Mouse (Mus musculus) monocyte, adult 5-6 weeks (primary cell): ENCODE data around the gene Hspb9. TPM values are rescaled to one million over a fixed set of nuclear protein-coding genes. Genes with fewer than 3 reads are reported as not detected.

ENCODE experiments used
- ATAC-seq: fragments of 153-309, 156-312 bp; replicated peaks from 2 replicates; pipeline ENCODE4 v1.8.0; 2017; ENCODE audit warnings: mild to moderate bottlenecking; ENCODE audit not compliant: low TSS enrichment, insufficient number of reproducible peaks, severe bottlenecking, poor library complexity, low FRiP score
- total RNA-seq: library from RNA; stranded (forward); fragments of 200-1000, 200-491, 200-594 nt; gene quantifications from 3 replicates; pipeline ENCODE4 v1.2.3, GENCODE M21; 2017

Hspb9 gene
- total RNA-seq, 1 experiment from 2014 or later: not detected

DNA sequence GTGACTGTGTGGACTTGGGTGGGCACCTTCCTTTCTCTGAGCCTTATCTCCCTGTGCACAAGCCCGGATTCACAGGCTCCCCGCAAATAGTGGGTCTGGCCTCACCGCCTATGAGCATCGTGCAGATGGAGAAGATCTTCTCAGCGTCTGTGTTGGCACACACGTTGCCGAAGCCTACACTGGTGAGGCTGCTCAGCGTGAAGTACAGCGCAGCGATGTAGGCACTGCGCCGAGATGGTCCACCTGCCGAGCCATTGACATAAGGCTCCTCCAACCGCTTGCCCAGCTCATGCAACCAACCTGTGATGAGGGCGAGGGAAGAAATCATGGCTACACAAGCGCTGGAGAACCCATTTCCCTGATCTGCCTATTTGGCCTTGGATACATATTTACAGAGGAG is 36.5 kb downstream of the Hspb9 start:
- no peak for ATAC-seq

DNA sequence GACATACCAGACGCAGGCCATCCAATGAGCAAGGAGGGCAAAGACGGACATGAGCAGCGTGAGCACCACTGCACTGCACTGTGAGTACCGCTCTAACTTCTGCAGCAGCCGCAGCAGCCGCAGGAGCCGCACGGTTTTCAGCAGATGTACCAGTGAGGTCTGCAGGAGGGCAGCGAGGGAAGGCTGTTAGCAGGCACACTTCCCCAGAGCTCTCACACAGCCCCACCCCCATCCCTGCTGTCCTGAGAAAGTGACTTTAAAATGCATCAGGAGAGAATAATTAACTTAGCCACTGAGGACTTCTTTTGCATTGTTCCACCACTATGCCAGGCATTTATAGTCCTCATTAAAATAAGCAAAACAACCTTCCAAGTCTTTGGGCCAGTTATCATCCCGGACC is 38.6 kb downstream of the Hspb9 start:
- no peak for ATAC-seq

DNA sequence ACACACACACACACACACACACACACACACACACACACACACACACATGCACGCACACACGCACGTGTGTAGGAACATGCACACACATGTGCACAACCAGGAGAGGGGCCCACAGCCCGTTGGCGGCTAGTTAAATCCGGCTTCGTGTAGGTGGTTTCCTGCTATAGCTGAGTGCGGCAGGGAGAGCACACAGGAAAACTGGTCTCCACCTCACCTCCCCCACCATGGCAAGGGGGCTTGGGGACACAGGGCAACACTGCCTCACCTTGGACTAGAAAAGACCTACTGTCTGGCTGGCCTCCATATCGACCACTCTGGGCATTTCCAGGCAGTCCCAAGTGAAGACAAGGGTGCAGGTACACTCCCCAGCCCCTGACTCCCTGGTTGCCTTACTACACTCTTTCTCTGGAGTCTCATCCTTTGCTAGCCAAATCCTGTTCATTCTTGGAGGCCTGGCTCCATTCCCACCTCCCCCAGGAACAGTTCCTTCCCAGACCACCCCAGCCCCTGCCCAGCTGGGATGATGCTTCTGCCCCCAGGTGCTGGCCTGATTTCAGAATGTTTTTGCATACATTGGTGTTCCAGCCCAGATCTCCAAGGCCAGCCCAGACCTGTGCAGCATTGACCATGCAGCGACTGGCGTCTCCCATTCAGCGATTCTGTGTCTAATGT is 40.5 kb downstream of the Hspb9 start:
- ATAC-seq: no peak

DNA sequence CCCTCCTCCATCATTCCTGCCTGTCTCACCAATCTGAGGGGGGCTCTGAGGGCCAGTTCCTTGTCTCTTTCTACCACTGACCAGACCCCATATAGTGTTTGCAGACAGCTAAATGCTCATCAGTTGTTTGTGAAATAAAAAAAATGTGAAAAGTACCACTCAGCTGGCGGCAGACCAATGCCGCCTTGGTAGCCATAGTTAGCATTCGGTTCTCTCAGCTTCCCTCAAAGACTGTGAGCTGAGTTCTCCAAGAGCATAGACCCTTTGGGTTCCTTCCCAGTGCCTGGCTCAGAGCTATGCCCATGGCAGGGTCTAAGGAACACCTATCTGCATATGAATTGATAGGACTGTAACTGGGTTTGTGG is 41.0 kb downstream of the Hspb9 start:
- ATAC-seq: no peak

DNA sequence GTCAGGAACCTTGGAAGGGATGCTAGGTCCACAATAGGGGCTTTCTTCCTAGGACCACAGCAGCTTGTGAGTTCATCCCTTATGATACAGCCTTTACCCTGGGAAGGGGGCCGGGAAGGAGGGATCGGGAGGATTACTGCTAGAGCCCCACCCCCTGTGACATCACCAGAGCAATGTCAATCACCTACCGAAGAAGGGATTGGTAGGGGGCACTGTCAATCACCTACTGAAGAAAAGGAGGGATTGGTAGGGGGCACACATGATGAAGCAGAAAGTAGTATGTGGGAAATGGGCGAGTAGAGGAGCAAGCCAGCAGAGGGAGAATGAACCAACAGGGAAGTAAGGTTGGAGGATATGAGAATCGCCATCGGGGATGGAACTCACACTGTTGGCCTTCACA is 42.8 kb downstream of the Hspb9 start:
- ATAC-seq: no peak

DNA sequence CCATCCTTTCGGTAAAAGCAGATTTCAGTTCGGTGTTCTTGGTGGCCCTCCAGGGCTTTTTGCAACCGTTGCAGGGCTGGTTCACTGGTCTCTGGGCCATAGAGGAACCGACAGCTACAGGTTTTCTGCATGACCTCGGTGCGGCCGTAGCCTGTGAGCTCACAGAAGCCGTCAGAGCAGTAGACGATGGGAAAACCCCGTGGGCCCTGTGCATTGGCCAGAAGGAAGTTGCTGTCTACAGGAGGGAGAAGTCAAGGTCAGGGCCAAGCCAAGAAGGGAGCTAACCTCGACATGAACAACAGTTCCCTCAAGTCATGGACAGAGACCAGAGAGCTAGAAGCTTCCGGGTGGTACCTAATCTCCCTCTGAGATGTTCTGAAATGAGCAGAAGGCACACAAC is 43.9 kb downstream of the Hspb9 start:
- no peak for ATAC-seq

DNA sequence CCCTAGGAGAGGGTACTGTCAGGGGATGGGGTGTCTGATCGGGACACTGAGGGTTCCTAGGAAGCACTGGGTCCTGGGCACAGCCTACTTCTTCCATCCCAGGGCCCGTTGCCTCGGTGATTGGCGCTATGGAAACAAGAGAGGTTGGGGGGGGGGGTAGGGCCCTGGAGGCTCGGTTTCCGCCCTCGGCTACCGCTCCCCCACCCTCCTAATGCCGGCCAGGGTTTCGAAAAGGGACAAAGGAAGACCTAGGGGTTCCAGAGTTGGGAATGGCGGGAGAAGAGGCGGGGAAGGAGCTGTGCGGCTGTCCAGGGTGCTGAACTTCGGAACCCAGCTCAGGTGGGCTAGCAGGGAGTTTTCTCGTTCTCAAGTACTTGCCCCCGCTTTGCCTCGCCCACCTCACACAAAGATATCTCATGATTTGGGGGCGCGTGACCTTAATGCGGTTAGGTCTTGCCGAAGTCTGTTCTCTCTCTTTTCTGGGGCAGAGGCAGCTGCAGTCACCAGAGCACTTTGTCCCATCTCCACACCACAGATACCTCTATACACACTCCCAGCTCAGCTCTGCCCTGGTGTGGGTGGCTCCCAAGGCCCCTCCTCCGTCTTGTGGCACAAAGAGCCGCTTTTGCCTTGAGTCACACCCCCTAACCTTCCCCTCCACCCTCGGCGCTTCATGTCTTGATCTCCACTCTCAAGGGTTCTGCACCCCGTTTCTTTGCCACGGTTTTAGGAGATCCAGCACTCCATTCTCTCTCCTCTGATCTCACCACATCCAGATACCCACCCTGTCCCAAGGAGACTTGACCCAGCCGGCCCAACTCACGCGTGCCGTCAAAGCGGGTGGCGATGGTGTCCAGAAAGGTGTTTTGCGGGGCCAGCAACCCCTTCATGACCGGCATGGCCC is 45.3 kb downstream of the Hspb9 start:
- ATAC-seq: no peak

DNA sequence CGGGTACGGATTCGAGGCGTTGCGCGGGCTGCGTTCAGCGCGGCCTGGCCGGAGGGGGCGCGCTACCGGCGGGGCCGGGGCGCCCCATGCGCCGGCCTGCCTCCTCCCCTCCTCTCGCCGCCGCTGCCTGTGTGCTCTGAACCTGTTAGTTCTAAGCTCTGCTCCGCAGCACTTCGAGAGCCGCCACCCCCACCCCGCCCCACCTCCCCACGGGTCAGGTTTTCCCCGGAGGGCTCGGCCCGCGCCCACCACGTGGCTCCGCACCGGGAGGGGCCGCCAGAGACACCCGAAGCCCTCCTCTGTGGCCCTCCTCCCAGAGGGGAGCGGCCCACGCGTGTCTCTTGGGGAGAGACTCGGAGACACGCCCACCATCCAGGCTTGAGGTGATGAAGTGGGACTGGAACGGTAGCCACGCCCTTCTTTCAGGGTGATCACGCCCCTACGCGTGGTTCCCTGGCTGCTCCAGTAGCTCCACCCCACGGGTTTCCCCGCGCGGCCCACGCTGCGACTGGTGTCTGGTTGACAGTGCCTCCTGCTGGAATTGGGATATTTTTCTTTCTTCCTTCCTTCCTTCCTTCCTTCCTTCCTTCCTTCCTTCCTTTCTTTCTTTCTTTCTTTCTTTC is 46.1 kb downstream of the Hspb9 start, which contains the start of gene Kcnh4:
Gene Kcnh4 (minus strand): TSS at position 332 of the 623 bp plus-strand sequence.
- peak; percentile 70 for ATAC-seq

DNA sequence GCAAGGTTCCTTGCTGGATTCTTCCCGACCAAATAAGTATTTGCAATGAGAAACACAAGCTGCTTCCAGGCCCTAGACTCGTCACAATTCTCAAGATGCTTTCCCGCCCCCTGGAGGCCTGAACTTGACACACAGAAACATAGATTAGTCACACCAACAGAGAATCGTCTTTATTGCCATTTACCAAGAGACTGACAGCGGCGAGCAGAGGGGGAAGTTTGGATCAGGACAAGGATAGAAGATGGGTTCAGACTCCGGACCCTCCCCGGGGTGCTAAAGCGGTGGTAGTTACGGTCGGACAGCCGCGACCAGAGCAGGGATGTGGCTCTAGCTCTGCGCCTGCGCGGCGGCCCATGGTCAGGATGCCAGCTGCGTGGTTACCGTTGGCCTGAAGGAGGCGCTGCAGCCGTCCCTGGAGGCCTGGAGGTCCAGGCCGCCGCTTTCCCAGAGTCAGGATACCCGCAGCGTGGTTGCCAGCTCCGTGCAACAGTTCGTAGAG is 47.9 kb downstream of the Hspb9 start:
- peak; percentile 66 for ATAC-seq

DNA sequence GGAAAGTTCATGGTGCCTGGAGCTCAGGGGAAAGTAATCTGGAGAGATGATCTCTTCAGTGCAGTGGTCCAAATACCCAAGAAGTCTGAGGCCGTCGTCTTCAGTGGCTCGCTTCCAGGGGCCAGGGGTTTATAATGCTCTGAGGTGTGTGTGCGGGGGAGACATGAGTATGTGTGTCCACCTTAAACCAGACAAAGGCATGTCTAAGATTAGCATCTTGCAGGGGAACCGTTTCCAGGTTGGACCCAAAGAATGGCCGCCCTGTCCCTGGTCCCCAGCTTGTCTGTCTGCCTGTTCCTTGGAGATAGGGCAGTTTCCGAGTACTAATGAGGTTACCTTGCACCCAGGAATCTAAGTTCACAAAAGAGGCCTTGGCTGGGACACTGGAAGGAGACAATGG is 49.2 kb downstream of the Hspb9 start, which contains the start of gene Hcrt:
Gene Hcrt (minus strand): TSS at position 101 of the 400 bp plus-strand sequence.
- no peak for ATAC-seq

Other genes with a start within 250 kb of the Hspb9 start
- gene Klhl11, start 241.1 kb upstream of the Hspb9 start, total RNA-seq: 16.4 to 28.5 TPM (median 24.2 TPM) in 3 replicates
- 104 to 134 TPM (median 105 TPM) in 3 replicates for gene Acly, start 185.8 kb upstream of the Hspb9 start, total RNA-seq
- 4.4 TPM in 1 of 3 replicates, not detected in the others for gene Ttc25, start 168.2 kb upstream of the Hspb9 start, total RNA-seq
- gene Cnp, start 138.9 kb upstream of the Hspb9 start, total RNA-seq: 22.6 to 33.8 TPM (median 25.9 TPM) in 3 replicates
- gene Nkiras2, start 94.6 kb upstream of the Hspb9 start, total RNA-seq: 49.6 to 69.8 TPM (median 54.5 TPM) in 3 replicates
- gene Dnajc7, start 93.7 kb upstream of the Hspb9 start, total RNA-seq: 239 to 305 TPM (median 293 TPM) in 3 replicates
- 0.32 to 0.76 TPM (median 0.49 TPM) in 3 replicates for gene Zfp385c, start 21.4 kb upstream of the Hspb9 start, total RNA-seq
- gene Dhx58, start 9.6 kb upstream of the Hspb9 start, total RNA-seq: 26.9 to 31.5 TPM (median 28.6 TPM) in 3 replicates
- 6.1 to 9.9 TPM (median 7.1 TPM) in 3 replicates for gene Kat2a, start 1.4 kb upstream of the Hspb9 start, total RNA-seq
- gene Rab5c, start 24.4 kb downstream of the Hspb9 start, total RNA-seq: 163 to 176 TPM (median 171 TPM) in 3 replicates
- not detected in 3 replicates for gene Kcnh4, start 46.1 kb downstream of the Hspb9 start, total RNA-seq
- gene Hcrt, start 49.1 kb downstream of the Hspb9 start, total RNA-seq: not detected in 3 replicates
- gene Ghdc, start 57.1 kb downstream of the Hspb9 start, total RNA-seq: 4.7 to 7.0 TPM (median 6.8 TPM) in 3 replicates
- 71.6 to 86.1 TPM (median 75.5 TPM) in 3 replicates for gene Stat5b, start 136.9 kb downstream of the Hspb9 start, total RNA-seq
- 20.0 to 28.0 TPM (median 25.1 TPM) in 3 replicates for gene Stat5a, start 145.5 kb downstream of the Hspb9 start, total RNA-seq
- gene Stat3, start 225.7 kb downstream of the Hspb9 start, total RNA-seq: 328 to 413 TPM (median 368 TPM) in 3 replicates